Mouse (Mus musculus): ENCODE data around the gene Kdm3a.

DNA sequence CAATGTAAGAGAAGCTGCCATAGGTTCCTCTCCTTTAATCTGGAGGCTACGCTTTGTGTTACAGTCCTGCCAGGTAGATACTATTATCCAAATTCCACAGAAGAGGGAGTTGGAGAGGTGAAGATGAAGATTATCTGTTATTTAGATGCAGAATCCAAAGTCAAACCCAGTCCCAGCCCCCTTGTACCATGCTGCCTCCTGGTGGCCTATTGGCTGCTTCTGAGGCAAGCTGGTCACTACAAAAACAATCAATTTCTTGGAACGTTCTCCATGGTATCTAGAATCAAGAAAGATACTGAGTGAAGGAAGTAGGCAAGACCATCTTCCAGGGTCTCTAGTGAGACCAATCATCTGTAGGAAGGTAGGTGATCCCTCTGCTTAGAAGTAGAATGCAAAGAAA, 40.4 kb upstream of the Kdm3a start:
- no peak for TF ChIP-seq FLI1 (IDR thresholded peaks at IDR 0.05; ENCODE audit: low read length)
- no peak for TF ChIP-seq GATA1 (IDR thresholded peaks at IDR 0.05; ENCODE audit: borderline replicate concordance, low read length)
